Mouse (Mus musculus) forebrain, embryonic 12.5 days (tissue): ENCODE measurements around the gene Wdr37. TPM values are rescaled to one million over a fixed set of nuclear protein-coding genes. Genes with fewer than 3 reads are reported as not detected.

Source experiments
- ATAC-seq: fragments of 200-750 bp; cut with Nextera tagmentation; 2 replicates; pipeline ENCODE4 v1.8.0; 2017; ENCODE audit warnings: moderate TSS enrichment; ENCODE audit not compliant: low FRiP score
- H3K27ac ChIP-seq: fragments of 300-500 bp; sonication (generic); 2 replicates; pipeline ENCODE4 v1.5.1; 2016; ENCODE audit warnings: mild to moderate bottlenecking
- H3K27me3 ChIP-seq: fragments of 300-500 bp; sonication (generic); 2 replicates; pipeline ENCODE4 v1.6.1; 2016; ENCODE audit warnings: mild to moderate bottlenecking
- H3K36me3 ChIP-seq: fragments of 300-500 bp; sonication (generic); replicated peaks from 2 replicates; pipeline ENCODE4 v1.6.1; 2016; ENCODE audit warnings: mild to moderate bottlenecking
- H3K4me1 ChIP-seq: fragments of 300-500 bp; sonication (generic); 2 replicates; pipeline ENCODE4 v1.6.1; 2016
- H3K4me2 ChIP-seq: fragments of 300-500 bp; sonication (generic); 2 replicates; pipeline ENCODE4 v1.6.1; 2016; ENCODE audit warnings: mild to moderate bottlenecking, moderate library complexity
- H3K4me3 ChIP-seq: fragments of 300-500 bp; sonication (generic); replicated peaks from 2 replicates; pipeline ENCODE4 v1.5.1; 2016; ENCODE audit warnings: mild to moderate bottlenecking
- H3K9ac ChIP-seq: fragments of 300-500 bp; sonication (generic); 2 replicates; pipeline ENCODE4 v1.6.1; 2016; ENCODE audit warnings: mild to moderate bottlenecking
- H3K9me3 ChIP-seq: fragments of 300-500 bp; sonication (generic); 2 replicates; pipeline ENCODE4 v1.6.1; 2016
- WGBS: fragments of 180-500 bp; shearing (Covaris S2); methylation state at CpG from one replicate; pipeline ENCODE4 v1.1.7; 2016; 5-methylcytosine and 5-hydroxymethylcytosine counted together
- microRNA-seq: library from miRNA; unstranded; fragments of <30 nt; microRNA quantifications from one replicate; pipeline ENCODE4, GENCODE M21; 2017
- polyA plus RNA-seq: library from polyadenylated mRNA; unstranded; fragments of >200 nt; fragmentation: Nextera tagmentation; extraction: Ambion mirVana; gene quantifications from 2 replicates; pipeline ENCODE4 v1.2.1, GENCODE M21; 2016

The Wdr37 gene
- polyA plus RNA-seq, 1 experiment from 2014 or later: 56.7 TPM

- 86% methylated on average over 14 of the region's 14 CpGs for WGBS
- H3K4me2 ChIP-seq: no peak overlapping the region
- H3K9me3 ChIP-seq: no peaks in the 10 kb centered on the region
- ATAC-seq: no peak
- no peak overlapping the region for H3K27ac ChIP-seq
- H3K9ac ChIP-seq: no peak overlapping the region
- H3K4me3 ChIP-seq: no peak overlapping the region
- no peaks in the 10 kb centered on the region for H3K4me1 ChIP-seq
- H3K27me3 ChIP-seq: no peaks in the 10 kb centered on the region
- H3K36me3 ChIP-seq: no peaks in the 10 kb centered on the region
These were observed 87.2 kb downstream of the Wdr37 start for GRCm38 (mm10) chr13:8784308-8785061.

DNA sequence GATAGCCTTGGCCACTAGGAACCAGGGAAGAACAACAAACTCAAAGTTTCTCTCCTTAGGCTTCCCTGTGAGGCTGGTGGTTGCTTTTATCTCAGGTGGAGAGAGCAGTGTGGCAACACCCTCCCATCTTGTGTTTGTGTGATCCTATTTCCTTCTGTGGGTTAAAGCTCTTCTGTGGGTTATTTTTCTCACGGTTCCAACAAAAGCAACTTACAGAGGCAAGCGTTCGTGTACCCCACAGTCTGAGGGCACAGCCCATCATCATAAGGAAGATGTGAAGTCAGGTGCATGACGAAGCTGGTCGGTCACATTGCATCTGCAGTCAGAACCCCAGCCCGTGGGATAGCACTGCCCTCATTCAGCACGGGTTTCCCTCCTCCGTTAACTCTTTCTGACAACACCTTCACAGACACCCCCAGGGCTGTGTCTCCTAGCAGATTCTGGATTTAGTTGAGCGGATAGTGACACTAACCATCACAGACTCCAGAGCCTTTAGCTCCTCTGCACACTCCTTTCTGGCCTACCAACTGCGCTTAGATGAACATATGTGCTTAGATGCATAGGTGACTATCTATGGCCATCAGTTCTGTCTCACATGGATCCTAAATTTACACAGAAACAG, 87.9 kb downstream of the Wdr37 start:
- WGBS: 89% methylated on average over 10 of the region's 10 CpGs
- Histone ChIP-seq H3K27me3 (no peaks in the 10 kb centered on the region), H3K9ac (no peak overlapping the region), H3K4me2 (no peak overlapping the region), H3K4me1 (no peaks in the 10 kb centered on the region), H3K36me3 (no peaks in the 10 kb centered on the region), H3K4me3 (no peak overlapping the region), H3K9me3 (no peaks in the 10 kb centered on the region), H3K27ac (no peak overlapping the region)
- ATAC-seq: no peak

- Histone ChIP-seq H3K27ac (no peak overlapping the region), H3K36me3 (no peaks in the 10 kb centered on the region)
These were observed 89.1 kb downstream of the Wdr37 start for GRCm38 (mm10) chr13:8782636-8783035.

GRCm38 (mm10) chr13:8780441-8780840, 91.3 kb downstream of the Wdr37 start:
- Histone ChIP-seq H3K9ac (no peak overlapping the region), H3K27ac (no peak overlapping the region), H3K9me3 (no peaks in the 10 kb centered on the region), H3K4me1 (no peaks in the 10 kb centered on the region), H3K4me3 (no peak overlapping the region), H3K27me3 (no peaks in the 10 kb centered on the region), H3K4me2 (no peak overlapping the region), H3K36me3 (no peaks in the 10 kb centered on the region)
- 47% methylated on average over 4 of the region's 4 CpGs for WGBS
- peak; percentile 51; the same call in 1 of the 2 replicates for ATAC-seq

More at GRCm38 (mm10) chr13:8782636-8783035, 89.1 kb downstream of the Wdr37 start:
- Histone ChIP-seq H3K27me3 (no peaks in the 10 kb centered on the region), H3K4me1 (no peaks in the 10 kb centered on the region), H3K4me2 (no peak overlapping the region), H3K9me3 (no peaks in the 10 kb centered on the region), H3K9ac (no peak overlapping the region), H3K4me3 (no peak overlapping the region)
- no peak for ATAC-seq
- 66% methylated on average over 4 of the region's 4 CpGs for WGBS

GRCm38 (mm10) chr13:8770616-8771015, 101.1 kb downstream of the Wdr37 start:
- Histone ChIP-seq H3K4me3 (no peak overlapping the region), H3K27ac (no peak overlapping the region), H3K4me2 (no peak overlapping the region), H3K9ac (no peak overlapping the region), H3K27me3 (no peaks in the 10 kb centered on the region), H3K4me1 (peaks cover 8% of the 10 kb centered on the region), H3K36me3 (no peaks in the 10 kb centered on the region), H3K9me3 (no peaks in the 10 kb centered on the region)
- 80% methylated on average over 4 of the region's 4 CpGs for WGBS
- ATAC-seq: no peak

GRCm38 (mm10) chr13:8769654-8770227, 102.0 kb downstream of the Wdr37 start:
- H3K4me3 ChIP-seq: no peak overlapping the region
- ATAC-seq: no peak
- H3K9me3 ChIP-seq: no peaks in the 10 kb centered on the region
- peaks cover 5% of the 10 kb centered on the region for H3K4me1 ChIP-seq
- no peak overlapping the region for H3K4me2 ChIP-seq
- 93% methylated on average over 7 of the region's 7 CpGs for WGBS
- H3K27me3 ChIP-seq: no peaks in the 10 kb centered on the region
- H3K27ac ChIP-seq: no peak overlapping the region
- no peak overlapping the region for H3K9ac ChIP-seq
- no peaks in the 10 kb centered on the region for H3K36me3 ChIP-seq

- 71% methylated on average over 8 of the region's 8 CpGs for WGBS
- Histone ChIP-seq H3K9me3 (no peaks in the 10 kb centered on the region), H3K4me1 (no peaks in the 10 kb centered on the region), H3K27ac (no peak overlapping the region), H3K4me3 (no peak overlapping the region), H3K9ac (no peak overlapping the region), H3K36me3 (no peaks in the 10 kb centered on the region), H3K27me3 (no peaks in the 10 kb centered on the region), H3K4me2 (no peak overlapping the region)
- ATAC-seq: no peak
These were observed 110.8 kb downstream of the Wdr37 start for GRCm38 (mm10) chr13:8760940-8761339.

Small RNA genes within 50 kb of the gene (microRNA-seq; reads per million reads assigned to microRNA genes)
- not detected for gene Gm22750

Other genes starting within 250 kb of the Wdr37 start
- gene Idi1, start 13.6 kb upstream of the Wdr37 start, polyA plus RNA-seq: 143 and 153 TPM in 2 replicates
- not detected in 2 replicates for gene Gm9745, start 76.3 kb upstream of the Wdr37 start, polyA plus RNA-seq
- gene Idi2, start 81.0 kb upstream of the Wdr37 start, polyA plus RNA-seq: not detected in 2 replicates
- 88.1 and 96.2 TPM in 2 replicates for gene Gtpbp4, start 124.2 kb upstream of the Wdr37 start, polyA plus RNA-seq
- 45.2 and 48.0 TPM in 2 replicates for gene Larp4b, start 222.0 kb upstream of the Wdr37 start, polyA plus RNA-seq